Mouse (Mus musculus): ENCODE measurements at regions not wholly inside any gene's neighbourhood (a gene's known extent, or its start where the extent isn't known, plus 50 kb on each side); places are given as distances from the start of the nearest gene placed in this dataset.

GRCm38 (mm10) chr16:5538836-5539510 lies 283.2 kb upstream of the Eef2kmt start:
- no peak for DNase-seq (ENCODE audit: low read depth in 2 of 2, low spot score in 2 of 2)

DNA sequence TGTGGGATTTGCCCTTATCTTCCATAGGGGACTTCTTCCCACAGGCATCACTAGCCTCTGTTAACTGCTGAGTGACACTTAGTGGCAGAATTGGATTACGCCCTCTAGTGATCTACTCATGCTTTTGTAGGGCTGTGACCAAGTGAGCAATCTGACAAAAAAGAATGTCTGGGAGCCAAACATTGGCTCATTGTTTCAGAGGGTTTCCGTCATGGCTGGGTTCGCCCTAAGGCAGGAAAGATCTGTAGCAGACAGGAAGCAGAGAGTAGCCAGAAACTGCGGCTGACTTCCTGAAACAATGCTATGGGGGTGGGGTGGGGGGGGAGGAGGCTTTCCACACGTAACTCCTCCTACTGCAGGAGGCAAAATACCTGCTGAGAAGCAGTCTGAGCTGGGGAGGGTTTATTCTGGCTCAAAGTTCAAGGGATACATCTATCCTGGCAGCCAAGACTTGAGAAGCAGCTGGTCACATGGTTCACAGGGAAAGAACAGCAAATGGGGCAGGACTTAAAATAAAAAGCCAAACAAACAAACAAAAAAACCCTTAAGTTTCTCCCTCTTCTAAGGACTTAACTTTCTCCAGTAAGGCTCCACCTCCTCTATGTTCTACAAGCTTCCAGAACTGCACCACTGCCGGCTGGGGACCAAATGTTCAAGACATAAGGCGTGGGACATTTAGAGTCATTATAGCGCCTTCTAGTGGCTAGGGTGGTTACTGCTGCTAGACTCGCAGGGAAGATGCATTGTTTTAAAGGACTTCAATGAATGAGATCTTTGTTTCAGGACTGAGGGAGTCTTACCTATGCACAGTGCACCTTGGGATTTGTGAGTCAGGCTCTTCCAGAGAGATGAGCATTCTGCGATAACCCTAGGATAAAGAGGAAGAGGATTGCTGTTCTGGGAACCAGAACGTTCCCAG lies 281.8 kb upstream of the Eef2kmt start:
- DNase-seq (ENCODE audit: low read depth in 2 of 2, low spot score in 2 of 2), result no peak

GRCm38 (mm10) chr16:5536515-5536972 lies 280.8 kb upstream of the Eef2kmt start:
- no peak for DNase-seq (ENCODE audit: low read depth in 2 of 2, low spot score in 2 of 2)

DNA sequence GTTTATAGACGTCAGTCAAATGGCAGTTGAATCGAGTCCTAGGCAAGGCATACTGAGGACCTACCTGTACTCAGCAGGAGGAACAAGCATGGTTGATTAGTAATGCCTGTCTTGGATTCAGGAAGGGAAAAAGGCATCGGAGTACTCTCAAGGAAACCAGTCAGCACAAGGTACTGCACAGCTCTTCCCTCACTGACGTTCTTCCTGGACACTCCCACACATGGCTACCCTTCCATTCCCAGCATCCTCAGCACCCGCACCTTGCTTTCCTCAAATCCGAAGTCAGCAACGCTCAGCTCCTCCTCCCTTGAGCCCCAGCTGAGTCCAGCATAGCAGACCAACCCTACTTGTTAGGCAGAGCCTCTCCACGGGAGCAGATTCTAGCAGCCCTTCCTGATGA lies 279.6 kb upstream of the Eef2kmt start:
- no peak for DNase-seq (ENCODE audit: low read depth in 2 of 2, low spot score in 2 of 2)

GRCm38 (mm10) chr16:5534862-5535261 lies 279.1 kb upstream of the Eef2kmt start:
- no peak for DNase-seq (ENCODE audit: low read depth in 2 of 2, low spot score in 2 of 2)

DNA sequence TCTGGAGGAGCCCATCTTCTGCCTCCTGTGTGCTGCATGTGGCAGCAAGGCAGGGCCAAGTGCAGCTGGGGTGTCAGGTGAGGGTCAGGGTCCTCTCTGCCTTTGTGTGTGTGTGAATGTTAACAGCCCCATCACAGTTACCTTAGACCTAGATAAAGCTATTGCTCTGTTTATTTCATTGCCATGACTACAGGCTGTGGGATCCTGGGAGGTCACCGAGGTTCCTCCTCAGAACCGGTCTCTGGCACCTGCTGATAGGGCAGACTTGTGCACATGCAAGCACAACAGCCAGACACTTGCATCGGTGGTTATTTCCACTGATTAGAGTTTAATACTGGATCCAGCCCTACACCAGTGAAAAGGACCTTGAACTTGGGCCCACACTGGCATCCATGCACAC lies 278.6 kb upstream of the Eef2kmt start:
- no peak for DNase-seq (ENCODE audit: low read depth in 2 of 2, low spot score in 2 of 2)

DNA sequence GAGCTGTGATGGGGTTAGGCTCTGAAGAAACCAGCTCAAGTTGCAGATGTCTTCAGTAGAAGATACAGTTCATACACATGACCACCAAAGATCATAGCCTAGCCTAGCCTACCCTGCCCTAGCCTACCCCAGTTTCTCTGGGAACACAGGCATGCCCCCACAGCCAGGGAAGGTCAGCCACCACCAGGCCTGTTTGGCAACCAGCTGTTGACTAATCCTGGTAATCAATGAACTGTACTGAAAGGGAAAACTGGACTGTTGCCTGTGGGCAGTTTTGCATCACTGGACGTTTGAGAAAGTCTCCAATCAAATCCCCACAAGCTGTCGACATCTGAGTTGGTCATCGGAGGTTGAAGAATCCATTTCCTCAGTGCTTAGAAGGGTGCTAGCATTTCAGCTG lies 276.5 kb upstream of the Eef2kmt start:
- DNase-seq (ENCODE audit: low read depth in 2 of 2, low spot score in 2 of 2), result no peak

GRCm38 (mm10) chr16:5529823-5530222 lies 274.0 kb upstream of the Eef2kmt start:
- DNase-seq (ENCODE audit: low read depth in 2 of 2, low spot score in 2 of 2), result no peak

DNA sequence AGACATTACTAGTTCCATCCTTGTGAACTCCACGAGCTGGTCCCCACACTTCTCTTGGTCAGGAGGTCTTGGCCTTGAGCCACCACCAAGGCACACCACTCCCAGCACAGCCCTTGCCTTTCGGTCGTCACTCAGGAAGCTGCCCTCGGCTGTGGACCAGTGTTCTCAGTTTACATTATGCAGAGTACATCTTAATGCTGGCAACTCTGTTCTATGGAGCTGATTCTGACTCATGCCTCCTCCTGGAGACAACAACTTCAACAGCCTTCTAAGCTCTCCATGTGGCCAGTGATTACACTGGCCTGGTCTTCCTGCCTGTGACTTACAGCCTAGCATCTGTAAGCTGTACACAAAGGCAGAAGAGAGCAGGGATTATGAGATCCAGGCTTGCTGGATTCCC lies 272.2 kb upstream of the Eef2kmt start:
- no peak for DNase-seq (ENCODE audit: low read depth in 2 of 2, low spot score in 2 of 2)

GRCm38 (mm10) chr16:5524375-5524774 lies 268.6 kb upstream of the Eef2kmt start:
- DNase-seq (ENCODE audit: low read depth in 2 of 2, low spot score in 2 of 2), result no peak

DNA sequence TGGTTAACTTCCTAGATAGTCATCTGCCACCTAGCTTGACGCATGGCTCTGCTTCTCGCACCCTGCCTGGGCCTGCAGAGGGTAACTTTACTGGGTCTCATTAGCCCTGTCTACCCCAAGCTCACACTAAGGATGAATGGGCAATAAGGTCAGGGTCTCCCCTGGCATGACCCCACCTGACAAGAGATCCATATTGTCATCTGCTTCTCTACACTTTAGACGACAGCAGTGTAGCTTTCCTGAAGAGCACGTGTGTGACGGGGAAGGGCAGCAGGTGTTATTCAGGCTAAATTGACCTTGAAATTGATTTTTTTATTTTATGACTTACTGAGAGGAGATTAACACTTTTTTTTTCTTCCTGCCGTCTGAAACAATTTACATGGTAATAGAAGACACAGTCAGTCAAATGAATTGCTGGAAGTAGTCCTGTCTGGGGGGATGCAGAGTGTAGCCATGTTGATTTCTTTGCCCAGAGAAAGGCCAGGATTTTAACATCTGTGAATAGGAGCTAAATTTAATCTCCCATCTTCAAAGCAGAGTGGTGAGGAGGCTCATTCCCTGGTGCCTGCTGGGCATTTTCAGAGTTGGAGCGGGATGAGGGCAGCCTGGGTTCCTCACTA lies 267.7 kb upstream of the Eef2kmt start:
- no peak for DNase-seq (ENCODE audit: low read depth in 2 of 2, low spot score in 2 of 2)

DNA sequence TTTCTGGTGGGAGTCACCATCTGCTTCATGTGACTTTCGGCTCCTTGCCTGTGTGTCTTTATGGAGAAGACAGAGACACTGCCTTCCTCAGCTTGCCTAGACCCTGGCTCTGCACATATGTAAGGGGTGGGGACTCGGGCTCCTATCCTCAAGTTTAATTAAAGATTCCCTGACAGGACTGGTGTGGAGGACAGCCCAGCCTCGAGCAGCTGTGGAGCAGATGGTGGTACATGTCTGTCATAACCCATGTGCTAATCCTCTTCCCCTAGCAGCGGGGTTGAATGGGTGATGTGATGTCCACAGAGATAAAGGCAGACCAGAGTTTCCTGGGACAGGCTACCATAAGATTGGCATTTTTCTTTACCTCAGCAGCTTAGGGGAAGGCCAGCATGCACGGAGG lies 262.0 kb upstream of the Eef2kmt start:
- no peak for DNase-seq (ENCODE audit: low read depth in 2 of 2, low spot score in 2 of 2)

DNA sequence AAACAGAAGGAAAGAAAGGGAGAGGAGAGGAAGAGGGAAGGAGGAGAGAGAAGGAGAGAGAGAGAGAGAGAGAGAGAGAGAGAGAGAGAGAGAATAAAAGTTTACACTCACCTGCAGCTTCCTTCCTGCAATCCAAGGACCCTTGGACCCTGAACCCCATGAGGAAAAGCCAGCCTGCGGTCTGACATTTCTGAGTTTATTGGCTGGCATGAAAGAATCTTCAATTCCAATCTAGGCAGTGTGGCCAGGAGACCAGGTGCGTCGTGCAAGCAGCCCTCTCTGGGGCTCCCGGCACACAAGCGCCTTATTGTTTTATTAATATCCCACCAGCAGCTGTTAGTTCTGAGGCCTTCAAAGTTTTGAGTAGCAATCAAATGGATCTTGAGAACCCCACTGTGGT lies 260.1 kb upstream of the Eef2kmt start:
- DNase-seq (ENCODE audit: low read depth in 2 of 2, low spot score in 2 of 2), result no peak

DNA sequence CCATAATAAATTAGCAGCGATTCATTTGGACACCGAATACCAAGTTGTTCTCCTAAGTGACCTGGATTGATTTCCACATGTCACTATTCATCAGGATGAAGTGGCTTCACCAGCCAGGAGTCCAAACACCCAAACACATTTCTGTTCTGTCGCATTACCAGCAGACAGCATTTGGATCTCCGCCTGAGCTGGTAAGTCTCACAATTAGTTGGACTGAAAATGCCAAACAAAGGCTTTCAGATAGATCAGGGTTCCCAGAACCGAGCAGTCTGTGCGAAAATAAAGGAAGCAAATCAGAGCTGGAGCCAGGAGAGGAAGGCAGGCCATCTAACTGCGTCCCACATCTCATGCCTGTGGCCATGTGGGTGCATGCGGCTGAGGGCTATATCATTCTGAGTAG lies 251.5 kb upstream of the Eef2kmt start:
- DNase-seq (ENCODE audit: low read depth in 2 of 2, low spot score in 2 of 2), result no peak

GRCm38 (mm10) chr16:5501961-5502360 lies 246.2 kb upstream of the Eef2kmt start:
- no peak for DNase-seq (ENCODE audit: low read depth in 2 of 2, low spot score in 2 of 2)

DNA sequence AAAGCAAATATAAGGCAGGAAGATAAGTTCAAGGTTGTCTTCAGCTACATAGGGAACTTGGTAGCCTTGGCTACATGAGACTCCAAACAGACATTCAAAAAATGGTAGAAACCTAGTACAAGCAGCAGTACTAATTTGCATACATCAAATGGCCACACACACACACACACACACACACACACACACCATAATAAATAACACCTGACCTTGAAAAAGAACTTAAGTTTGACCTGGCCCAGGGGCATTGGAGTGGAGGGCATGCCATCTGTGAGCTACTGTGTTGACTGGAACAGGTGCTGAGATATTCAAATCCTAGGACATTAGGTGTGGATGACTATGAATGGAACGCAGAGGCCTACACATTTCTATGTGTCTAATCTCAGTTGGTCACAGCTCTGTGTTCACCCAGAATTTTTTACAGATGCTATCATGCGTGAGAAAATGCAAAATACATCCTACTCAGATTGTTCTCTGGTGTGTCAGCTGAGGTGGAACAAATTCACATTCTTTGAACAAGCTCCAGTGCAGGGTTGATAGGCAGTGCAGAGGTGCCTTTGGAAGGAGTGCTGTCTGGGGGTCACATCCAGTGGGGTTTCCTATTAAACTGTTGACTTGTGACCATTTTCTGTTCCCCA lies 240.4 kb upstream of the Eef2kmt start:
- DNase-seq (ENCODE audit: low read depth in 2 of 2, low spot score in 2 of 2), result no peak

- DNase-seq (ENCODE audit: low read depth in 2 of 2, low spot score in 2 of 2), result no peak
Measured at GRCm38 (mm10) chr16:5493352-5493751, 237.6 kb upstream of the Eef2kmt start.

GRCm38 (mm10) chr16:5487259-5487658 lies 231.5 kb upstream of the Eef2kmt start:
- DNase-seq (ENCODE audit: low read depth in 2 of 2, low spot score in 2 of 2), result no peak

DNA sequence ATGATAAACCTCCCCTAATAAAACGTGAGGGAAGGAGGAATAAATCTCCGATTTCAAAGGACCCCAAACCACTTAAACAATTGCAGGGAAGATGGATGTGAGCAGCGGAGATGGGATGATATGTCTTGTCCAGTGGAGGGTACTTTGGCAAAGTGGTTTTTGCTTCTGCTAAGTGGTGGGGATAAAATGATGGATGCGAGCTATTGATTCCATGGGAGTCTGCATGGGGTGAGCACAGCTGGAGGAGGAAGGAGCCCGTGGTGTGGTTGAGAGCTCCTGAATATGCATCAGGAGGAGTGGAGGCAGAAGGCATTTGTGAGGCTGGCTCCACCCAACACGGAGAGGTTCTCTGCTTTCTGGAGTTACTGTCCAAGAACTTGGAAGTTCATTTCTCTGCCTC lies 227.6 kb upstream of the Eef2kmt start:
- DNase-seq (ENCODE audit: low read depth in 2 of 2, low spot score in 2 of 2), result no peak

DNA sequence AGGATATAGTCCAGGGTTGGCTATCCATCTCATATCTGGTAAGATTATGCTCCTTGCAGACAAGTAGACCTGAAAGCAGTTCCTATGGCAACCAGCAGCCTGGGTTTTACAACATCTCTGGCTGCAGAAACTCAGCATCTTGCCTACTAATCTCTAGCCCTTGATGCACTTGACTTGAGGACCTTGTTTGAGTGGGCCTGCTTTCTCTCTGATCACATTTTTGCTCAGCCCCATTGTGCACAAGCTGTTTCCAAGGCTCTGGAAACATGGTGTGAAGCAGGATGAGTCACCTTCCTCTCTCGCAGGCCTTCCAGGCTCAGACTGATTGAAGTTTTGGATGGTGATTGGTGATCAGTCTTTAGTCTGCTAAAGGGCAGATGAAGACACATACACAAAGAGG lies 224.4 kb upstream of the Eef2kmt start:
- DNase-seq (ENCODE audit: low read depth in 2 of 2, low spot score in 2 of 2), result no peak

DNA sequence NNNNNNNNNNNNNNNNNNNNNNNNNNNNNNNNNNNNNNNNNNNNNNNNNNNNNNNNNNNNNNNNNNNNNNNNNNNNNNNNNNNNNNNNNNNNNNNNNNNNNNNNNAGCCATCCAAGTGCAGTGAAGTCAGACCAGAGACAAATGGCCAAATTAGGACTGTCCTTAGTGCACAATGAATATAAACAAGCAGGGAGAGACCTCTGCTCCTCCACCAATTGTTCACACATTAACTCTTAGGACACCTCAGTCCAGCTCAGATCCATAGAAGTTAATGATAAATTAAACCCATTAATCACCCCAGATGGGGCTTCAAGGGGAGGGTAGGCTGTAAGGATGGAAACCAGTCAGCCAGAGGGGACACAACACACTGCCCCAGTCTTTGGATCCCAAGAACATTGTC lies 223.2 kb upstream of the Eef2kmt start:
- DNase-seq (ENCODE audit: low read depth in 2 of 2, low spot score in 2 of 2), result no peak

DNA sequence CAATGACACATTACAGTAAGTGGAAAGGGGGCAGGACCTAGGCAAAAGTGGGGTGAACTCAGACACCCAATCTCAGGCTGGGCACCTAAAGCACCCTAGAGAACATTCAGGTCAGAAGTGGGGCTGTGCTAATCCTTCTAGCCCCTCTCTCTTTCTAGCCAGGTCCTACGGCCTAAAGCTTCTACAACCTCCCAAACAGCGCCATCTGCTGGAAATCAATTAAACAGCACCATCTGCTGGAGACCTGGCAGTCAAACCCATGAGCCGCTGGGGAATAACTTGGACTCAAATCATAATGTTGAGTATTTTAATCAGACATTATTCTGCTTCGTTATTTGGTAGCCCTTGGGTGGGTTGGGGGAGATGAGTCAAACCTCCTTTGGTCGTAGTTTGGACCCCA lies 215.5 kb upstream of the Eef2kmt start:
- DNase-seq (ENCODE audit: low read depth in 2 of 2, low spot score in 2 of 2), result peak; percentile 30 to 45

All from CD8-positive naive resting alpha-beta T cell, adult 2 months (primary cell).